Mouse (Mus musculus) midbrain, embryonic 11.5 days (tissue): ENCODE measurements at regions not wholly inside any gene's neighbourhood (a gene's known extent, or its start where the extent isn't known, plus 50 kb on each side); places are given as distances from the start of the nearest gene placed in this dataset.

ENCODE experiments used
- ATAC-seq: fragments of 200-750 bp; cut with Nextera tagmentation; 2 replicates; pipeline ENCODE4 v1.8.0; 2017; ENCODE audit warnings: moderate TSS enrichment, moderate library complexity; ENCODE audit not compliant: low FRiP score
- DNase-seq: peaks from one replicate; pipeline ENCODE4 v3.0.0; 2015; ENCODE audit warnings: low spot score; ENCODE audit errors: missing footprints
- H3K27ac ChIP-seq: fragments of 300-500 bp; sonication (generic); 2 replicates; pipeline ENCODE4 v1.5.1; 2014; ENCODE audit warnings: low read depth, low read length
- H3K27me3 ChIP-seq: fragments of 300-500 bp; sonication (generic); 2 replicates; pipeline ENCODE4 v1.6.1; 2014; ENCODE audit warnings: mild to moderate bottlenecking, low read length, moderate library complexity, mixed read lengths; ENCODE audit not compliant: control insufficient read depth, insufficient read depth
- H3K36me3 ChIP-seq: fragments of 300-500 bp; sonication (generic); 2 replicates; pipeline ENCODE4 v1.6.1; 2014; ENCODE audit warnings: mild to moderate bottlenecking, low read length, moderate library complexity, mixed read lengths; ENCODE audit not compliant: control insufficient read depth, insufficient read depth
- H3K4me1 ChIP-seq: fragments of 300-500 bp; sonication (generic); 2 replicates; pipeline ENCODE4 v1.6.1; 2014; ENCODE audit warnings: low read length; ENCODE audit not compliant: control insufficient read depth, insufficient read depth
- H3K4me2 ChIP-seq: fragments of 300-500 bp; sonication (generic); 2 replicates; pipeline ENCODE4 v1.6.1; 2014; ENCODE audit warnings: mild to moderate bottlenecking, moderate library complexity
- H3K4me3 ChIP-seq: fragments of 300-500 bp; sonication (generic); 2 replicates; pipeline ENCODE4 v1.5.1; 2014; ENCODE audit warnings: low read depth, low read length
- H3K9ac ChIP-seq: fragments of 300-500 bp; sonication (generic); 2 replicates; pipeline ENCODE4 v1.6.1; 2014; ENCODE audit warnings: low read length
- H3K9me3 ChIP-seq: fragments of 300-500 bp; sonication (generic); 2 replicates; pipeline ENCODE4 v1.6.1; 2016; ENCODE audit warnings: low read length; ENCODE audit not compliant: control insufficient read depth
- WGBS: fragments of 180-500 bp; shearing (Covaris S2); extraction: QIAGEN DNeasy Blood & Tissue Kit; methylation state at CpG from one replicate; pipeline ENCODE4 v1.1.7; 2014; 5-methylcytosine and 5-hydroxymethylcytosine counted together

GRCm38 (mm10) chr11:37650095-37650494 is 414.3 kb upstream of the Tenm2 start:
- DNase-seq: no peak
- WGBS: 74% methylated on average over 11 of the region's 11 CpGs

GRCm38 (mm10) chr11:37623290-37623689 is 387.5 kb upstream of the Tenm2 start:
- DNase-seq (no peak), ATAC-seq (no peak)
- H3K4me2 ChIP-seq: no peak overlapping the region
- H3K9me3 ChIP-seq: no peaks in the 10 kb centered on the region
- no peaks in the 10 kb centered on the region for H3K4me1 ChIP-seq
- H3K4me3 ChIP-seq: no peak overlapping the region
- WGBS: 75% methylated on average over 2 of the region's 2 CpGs
- H3K36me3 ChIP-seq: no peaks in the 10 kb centered on the region
- H3K9ac ChIP-seq: no peak overlapping the region
- H3K27me3 ChIP-seq: no peaks in the 10 kb centered on the region
- H3K27ac ChIP-seq: no peak overlapping the region

More at GRCm38 (mm10) chr11:37650095-37650494, 414.3 kb upstream of the Tenm2 start:
- H3K9ac ChIP-seq: no peak overlapping the region
- no peak overlapping the region for H3K4me3 ChIP-seq
- H3K27ac ChIP-seq: no peak overlapping the region
- H3K4me1 ChIP-seq: no peaks in the 10 kb centered on the region
- peak; percentile 64 for ATAC-seq
- no peaks in the 10 kb centered on the region for H3K27me3 ChIP-seq
- no peak overlapping the region for H3K4me2 ChIP-seq
- H3K36me3 ChIP-seq: no peaks in the 10 kb centered on the region
- H3K9me3 ChIP-seq: no peaks in the 10 kb centered on the region

- WGBS: 89% methylated on average over 1 of the region's 1 CpGs
- H3K27me3 ChIP-seq: no peaks in the 10 kb centered on the region
- no peak overlapping the region for H3K27ac ChIP-seq
- no peak overlapping the region for H3K4me2 ChIP-seq
- H3K9me3 ChIP-seq: no peaks in the 10 kb centered on the region
- H3K9ac ChIP-seq: no peak overlapping the region
- DNase-seq (no peak), ATAC-seq (no peak)
- no peaks in the 10 kb centered on the region for H3K4me1 ChIP-seq
- no peaks in the 10 kb centered on the region for H3K36me3 ChIP-seq
- H3K4me3 ChIP-seq: no peak overlapping the region
Observed at GRCm38 (mm10) chr11:37600533-37600932, 364.8 kb upstream of the Tenm2 start.

GRCm38 (mm10) chr11:37582236-37582635 is 346.5 kb upstream of the Tenm2 start:
- Histone ChIP-seq H3K4me3 (no peak overlapping the region), H3K27me3 (no peaks in the 10 kb centered on the region), H3K9ac (no peak overlapping the region), H3K4me1 (no peaks in the 10 kb centered on the region), H3K4me2 (no peak overlapping the region), H3K36me3 (no peaks in the 10 kb centered on the region), H3K27ac (no peak overlapping the region), H3K9me3 (no peaks in the 10 kb centered on the region)
- DNase-seq (no peak), ATAC-seq (no peak)
- 87% methylated on average over 2 of the region's 2 CpGs for WGBS

GRCm38 (mm10) chr11:37533624-37534023 is 297.9 kb upstream of the Tenm2 start:
- peaks cover 2% of the 10 kb centered on the region; the same call in 1 of the 2 replicates for H3K4me1 ChIP-seq
- H3K36me3 ChIP-seq: no peaks in the 10 kb centered on the region
- no peak overlapping the region for H3K9ac ChIP-seq
- WGBS: 50% methylated on average over 2 of the region's 2 CpGs
- ATAC-seq: no peak
- H3K9me3 ChIP-seq: no peaks in the 10 kb centered on the region
- H3K27ac ChIP-seq: no peak overlapping the region
- H3K4me2 ChIP-seq: no peak overlapping the region
- H3K27me3 ChIP-seq: no peaks in the 10 kb centered on the region
- DNase-seq: no peak
- no peak overlapping the region for H3K4me3 ChIP-seq

GRCm38 (mm10) chr11:37532476-37532875 is 296.7 kb upstream of the Tenm2 start:
- 59% methylated on average over 2 of the region's 2 CpGs for WGBS
- H3K4me1 ChIP-seq: peaks cover 2% of the 10 kb centered on the region; the same call in 1 of the 2 replicates

GRCm38 (mm10) chr11:37498463-37499015 is 262.8 kb upstream of the Tenm2 start:
- WGBS: 22% methylated on average over 3 of the region's 3 CpGs
- Histone ChIP-seq H3K27ac (no peak overlapping the region), H3K4me3 (no peak overlapping the region)

More at GRCm38 (mm10) chr11:37532476-37532875, 296.7 kb upstream of the Tenm2 start:
- no peak for DNase-seq
- H3K4me3 ChIP-seq: no peak overlapping the region
- no peak overlapping the region for H3K4me2 ChIP-seq
- no peak for ATAC-seq
- H3K27me3 ChIP-seq: no peaks in the 10 kb centered on the region
- no peak overlapping the region for H3K27ac ChIP-seq
- no peaks in the 10 kb centered on the region for H3K9me3 ChIP-seq
- H3K9ac ChIP-seq: no peak overlapping the region
- no peaks in the 10 kb centered on the region for H3K36me3 ChIP-seq

GRCm38 (mm10) chr11:37497874-37498273 is 262.1 kb upstream of the Tenm2 start:
- Histone ChIP-seq H3K36me3 (no peaks in the 10 kb centered on the region), H3K9ac (no peak overlapping the region), H3K4me1 (peaks cover 12% of the 10 kb centered on the region), H3K27me3 (no peaks in the 10 kb centered on the region), H3K4me3 (no peak overlapping the region), H3K4me2 (no peak overlapping the region), H3K27ac (no peak overlapping the region), H3K9me3 (no peaks in the 10 kb centered on the region)
- 20% methylated on average over 9 of the region's 9 CpGs for WGBS
- ATAC-seq: 0 out of 2 replicates have a peak, but pooled peaks have one; percentile 30
- peak; percentile 85 for DNase-seq

More at GRCm38 (mm10) chr11:37498463-37499015, 262.8 kb upstream of the Tenm2 start:
- Histone ChIP-seq H3K9ac (no peak overlapping the region), H3K27me3 (no peaks in the 10 kb centered on the region), H3K4me1 (peaks cover 12% of the 10 kb centered on the region), H3K36me3 (no peaks in the 10 kb centered on the region), H3K9me3 (no peaks in the 10 kb centered on the region), H3K4me2 (no peak overlapping the region)
- peak; percentile 55 for ATAC-seq
- DNase-seq: peak; percentile 84

GRCm38 (mm10) chr11:37480236-37480635 is 244.5 kb upstream of the Tenm2 start:
- Histone ChIP-seq H3K4me3 (no peak overlapping the region), H3K4me1 (no peaks in the 10 kb centered on the region), H3K27ac (no peak overlapping the region), H3K9me3 (no peaks in the 10 kb centered on the region), H3K27me3 (no peaks in the 10 kb centered on the region), H3K4me2 (no peak overlapping the region), H3K36me3 (no peaks in the 10 kb centered on the region), H3K9ac (no peak overlapping the region)
- WGBS: 83% methylated on average over 3 of the region's 3 CpGs
- DNase-seq (no peak), ATAC-seq (no peak)
